Mouse (Mus musculus): ENCODE data around the gene Snx30.

GRCm38 (mm10) chr4:59879444-59879843 lies 73.8 kb downstream of the Snx30 start:
- no peak for TF ChIP-seq GATA1 (IDR thresholded peaks at IDR 0.05; ENCODE audit: low read depth, low read length)
- TF ChIP-seq MAX (IDR thresholded peaks at IDR 0.05; ENCODE audit: low read length), result no peak
- TF ChIP-seq TAL1 (IDR thresholded peaks at IDR 0.05; ENCODE audit: low read length), result no peak
- no peak for TF ChIP-seq EP300 (IDR thresholded peaks at IDR 0.05; ENCODE audit: low read depth in 1 of 2, low read length in 2 of 2)
- no peak for TF ChIP-seq POLR2A (IDR thresholded peaks at IDR 0.05; ENCODE audit: control insufficient read depth in 1 of 2, insufficient read depth in 1 of 2, low read depth in 1 of 2, low read length in 2 of 2, poor library complexity in 1 of 2)
- TF ChIP-seq UBTF (IDR thresholded peaks at IDR 0.05; ENCODE audit: borderline replicate concordance, insufficient read depth, low read depth, low read length), result no peak
- no peak for TF ChIP-seq CTCF (IDR thresholded peaks at IDR 0.05 in 2 of 3, conservative IDR thresholded peaks at IDR 0.05 in 1 of 3; ENCODE audit: control insufficient read depth in 1 of 3, insufficient read depth in 1 of 3, low read depth in 2 of 3, low read length in 3 of 3, poor library complexity in 1 of 3, severe bottlenecking in 1 of 3)
- no peak for TF ChIP-seq TBP (IDR thresholded peaks at IDR 0.05; ENCODE audit: low read depth, low read length)
- no peak for TF ChIP-seq ZC3H11A (IDR thresholded peaks at IDR 0.05; ENCODE audit: low read depth, low read length)
- no peak for TF ChIP-seq POLR2AphosphoS2 (IDR thresholded peaks at IDR 0.05; ENCODE audit: low read length)
- TF ChIP-seq NRF1 (IDR thresholded peaks at IDR 0.05; ENCODE audit: insufficient read depth, low read depth, low read length, poor library complexity, severe bottlenecking), result no peak
- no peak for TF ChIP-seq MYC (IDR thresholded peaks at IDR 0.05; ENCODE audit: low read depth, low read length)
- TF ChIP-seq SMC3 (IDR thresholded peaks at IDR 0.05; ENCODE audit: low read depth, low read length), result no peak

Measured in MEL (cell line).